Comparison of ENCODE assay signal across 8 mouse cellular contexts in genomic region chr16:59683434-59683833, GRCm38 (mm10). TPM values are rescaled to one million over a fixed set of nuclear protein-coding genes. Genes with fewer than 3 reads are reported as not detected.
DNase-seq lines count a peak whose midpoint lies in the region; ATAC-seq and TF ChIP-seq lines count a peak whose summit lies in the region.

No protein-coding gene starts in this region.

- H3K9ac ChIP-seq in heart, embryonic 11.5 days (ENCODE audit: low read depth, low read length) = no peak overlapping the region
- H3K9ac ChIP-seq in intestine, postnatal 0 days (ENCODE audit: low read depth, low read length) = no peak overlapping the region
- H3K9ac ChIP-seq in midbrain, embryonic 13.5 days (replicated peaks) = no peak overlapping the region

- peak; percentile 95 for TF ChIP-seq CTCF in intestine, postnatal 0 days (IDR thresholded peaks at IDR 0.05; ENCODE audit: low read depth)

- H3K4me2 ChIP-seq in heart, embryonic 11.5 days = no peak overlapping the region
- no peak overlapping the region for H3K4me2 ChIP-seq in intestine, postnatal 0 days (replicated peaks; ENCODE audit: low read depth)
- peak overlapping the region; percentile 19; the same call in 1 of the 2 replicates for H3K4me2 ChIP-seq in midbrain, embryonic 13.5 days (replicated peaks)

- intact Hi-C loops in left cerebral cortex, postnatal 14 days (cut with DNase I) = loop anchor here (10.0 kb wide), 2 partner anchors 861 to 921 kb away; partner anchors contain the start of gene Epha6

- no peak overlapping the region for H3K4me3 ChIP-seq in heart, embryonic 11.5 days (ENCODE audit: low read depth, low read length)
- H3K4me3 ChIP-seq in intestine, postnatal 0 days (ENCODE audit: low read depth, low read length) = no peak overlapping the region
- no peak overlapping the region for H3K4me3 ChIP-seq in midbrain, embryonic 13.5 days (replicated peaks)

- no peaks in the 10 kb centered on the region for H3K27me3 ChIP-seq in heart, embryonic 11.5 days (ENCODE audit: control insufficient read depth, insufficient read depth, low read length)
- no peaks in the 10 kb centered on the region for H3K27me3 ChIP-seq in intestine, postnatal 0 days (replicated peaks; ENCODE audit: control insufficient read depth, insufficient read depth, low read length)
- no peaks in the 10 kb centered on the region for H3K27me3 ChIP-seq in midbrain, embryonic 13.5 days

- DNase-seq in heart, adult 18-20 months = peak; percentile 48 to 76
- peak; percentile 62 for DNase-seq in cerebellum, adult 9-10 months
- DNase-seq in frontal cortex, postnatal 14 days (ENCODE audit: low spot score in 2 of 2) = peak; percentile 58 to 71
- peak; percentile 84 to 88 for DNase-seq in left cerebral cortex, postnatal 14 days (ENCODE audit: low spot score in 2 of 2)
- peak; percentile 1 to 11 for DNase-seq in spleen, postnatal 36 days (ENCODE audit: low spot score in 2 of 2)

- H3K27ac ChIP-seq in heart, embryonic 11.5 days (ENCODE audit: low read depth, low read length) = no peak overlapping the region
- no peak overlapping the region for H3K27ac ChIP-seq in intestine, postnatal 0 days (ENCODE audit: low read depth, low read length)
- H3K27ac ChIP-seq in midbrain, embryonic 13.5 days = no peak overlapping the region

- ATAC-seq in heart, embryonic 11.5 days (replicated peaks; ENCODE audit: insufficient number of reproducible peaks, low FRiP score, low TSS enrichment) = no peak
- no peak for ATAC-seq in intestine, postnatal 0 days
- ATAC-seq in midbrain, embryonic 13.5 days = peak; percentile 85

- WGBS in heart, embryonic 11.5 days (ENCODE audit: insufficient replicate concordance) = 6% methylated on average over 8 of the region's 8 CpGs
- WGBS in intestine, postnatal 0 days = 6% methylated on average over 8 of the region's 8 CpGs
- 4% methylated on average over 8 of the region's 8 CpGs for WGBS in midbrain, embryonic 13.5 days

- H3K9me3 ChIP-seq in heart, embryonic 11.5 days (replicated peaks; ENCODE audit: control insufficient read depth, low read length) = no peaks in the 10 kb centered on the region
- no peaks in the 10 kb centered on the region for H3K9me3 ChIP-seq in intestine, postnatal 0 days (ENCODE audit: control insufficient read depth)
- no peaks in the 10 kb centered on the region for H3K9me3 ChIP-seq in midbrain, embryonic 13.5 days

- H3K36me3 ChIP-seq in heart, embryonic 11.5 days (ENCODE audit: control insufficient read depth, insufficient read depth, low read length) = no peaks in the 10 kb centered on the region
- no peaks in the 10 kb centered on the region for H3K36me3 ChIP-seq in intestine, postnatal 0 days (ENCODE audit: control insufficient read depth, insufficient read depth)
- no peaks in the 10 kb centered on the region for H3K36me3 ChIP-seq in midbrain, embryonic 13.5 days

- H3K4me1 ChIP-seq in heart, embryonic 11.5 days (ENCODE audit: control insufficient read depth, insufficient read depth, low read length) = no peaks in the 10 kb centered on the region
- H3K4me1 ChIP-seq in intestine, postnatal 0 days (replicated peaks; ENCODE audit: control insufficient read depth, insufficient read depth, low read length) = no peaks in the 10 kb centered on the region
- no peaks in the 10 kb centered on the region for H3K4me1 ChIP-seq in midbrain, embryonic 13.5 days (replicated peaks)

RNA-seq across cellular contexts. Expression of gene Arl6, which starts 44.2 kb away (rescaled TPM):
- total RNA-seq in heart, adult 18-20 months (2021) = 1 to 10 TPM; 3.0 to 4.0 TPM
- 20.8 and 24.6 TPM in 2 replicates for polyA plus RNA-seq in heart, embryonic 11.5 days (2014; fragmentation: Nextera tagmentation; extraction: Ambion mirVana)
- 9.9 and 10.0 TPM in 2 replicates for polyA plus RNA-seq in intestine, postnatal 0 days (2015; fragmentation: Nextera tagmentation; extraction: Ambion mirVana)
- total RNA-seq in left cerebral cortex, postnatal 14 days (2021) = 10 to 100 TPM; 34.4 to 35.2 TPM
- polyA plus RNA-seq in midbrain, embryonic 13.5 days (2015; fragmentation: Nextera tagmentation; extraction: Ambion mirVana) = 49.7 and 54.8 TPM in 2 replicates

Comparison
In these comparisons a context has a peak if more than half of its experiments do, and no peak if none do; other contexts are left out.
1. DNase-seq: peak in every context shown above with its lines; median percentile 86 in left cerebral cortex, postnatal 14 days; 64 in frontal cortex, postnatal 14 days; 62 in heart, adult 18-20 months; 62 in cerebellum, adult 9-10 months; 6 in spleen, postnatal 36 days.